Comparison of ENCODE assay signal across 8 mouse cellular contexts in genomic region chr19:47510473-47511293, GRCm38 (mm10). TPM values are rescaled to one million over a fixed set of nuclear protein-coding genes. Genes with fewer than 3 reads are reported as not detected.
DNase-seq lines count a peak whose midpoint lies in the region; ATAC-seq and TF ChIP-seq lines count a peak whose summit lies in the region.

No protein-coding gene starts in this region.

- DNase-seq in c-Kit-positive CD71-negative TER-119-negative erythroid progenitor cells, embryonic 14.5 days (ENCODE audit: low read depth): peak; percentile 56
- DNase-seq in kidney, postnatal 25 days: peak; percentile 49 to 79
- DNase-seq in thymus, postnatal 10 days (ENCODE audit: low spot score in 2 of 2): peak; percentile 57 to 60
- DNase-seq in gastrocnemius, postnatal 4 days (ENCODE audit: low spot score in 2 of 2): no peak
- DNase-seq in right cerebral cortex, postnatal 10 days (ENCODE audit: low spot score in 2 of 2): no peak

- WGBS in heart, embryonic 13.5 days: 39% methylated on average over 25 of the region's 25 CpGs

- peak overlapping the region; percentile 82 for H3K27ac ChIP-seq in heart, embryonic 13.5 days (replicated peaks)

- peak overlapping the region; percentile 57 for H3K9ac ChIP-seq in heart, embryonic 13.5 days

- peak overlapping the region; percentile 32 for H3K4me3 ChIP-seq in E14TG2a.4 (replicated peaks; ENCODE audit: low read length)
- H3K4me3 ChIP-seq in heart, embryonic 13.5 days: no peak overlapping the region

- H3K27me3 ChIP-seq in E14TG2a.4 (ENCODE audit: insufficient read depth, low read length): no peaks in the 10 kb centered on the region
- no peaks in the 10 kb centered on the region for H3K27me3 ChIP-seq in heart, embryonic 13.5 days (replicated peaks)

- no peaks in the 10 kb centered on the region for H3K9me3 ChIP-seq in E14TG2a.4 (ENCODE audit: low read length)
- no peaks in the 10 kb centered on the region for H3K9me3 ChIP-seq in heart, embryonic 13.5 days

- H3K36me3 ChIP-seq in E14TG2a.4 (ENCODE audit: insufficient read depth, low read length): peaks cover 65% of the 10 kb centered on the region
- peaks cover 44% of the 10 kb centered on the region for H3K36me3 ChIP-seq in heart, embryonic 13.5 days

- peaks cover 72% of the 10 kb centered on the region for H3K4me1 ChIP-seq in E14TG2a.4 (replicated peaks; ENCODE audit: low read depth, low read length)
- peaks cover 64% of the 10 kb centered on the region for H3K4me1 ChIP-seq in heart, embryonic 13.5 days

- H3K4me2 ChIP-seq in heart, embryonic 13.5 days: peak overlapping the region; percentile 32

- no peak for ATAC-seq in heart, embryonic 13.5 days (ENCODE audit: extremely low read depth, insufficient number of reproducible peaks, low FRiP score, low TSS enrichment)
- peak; percentile 8 for ATAC-seq in megakaryocyte, adult 5-6 weeks (ENCODE audit: poor library complexity, severe bottlenecking)

- TF ChIP-seq CTCF in E14TG2a.4 (conservative IDR thresholded peaks at IDR 0.05; ENCODE audit: low read length): no peak

RNA-seq across cellular contexts. Expression of gene Stn1, which starts 26.6 kb away (rescaled TPM):
- 36.6 and 37.3 TPM in 2 replicates for polyA plus RNA-seq in heart, embryonic 13.5 days (2015; fragmentation: Nextera tagmentation; extraction: Ambion mirVana)
- 44.2 and 46.2 TPM in 2 replicates for total RNA-seq in megakaryocyte, adult 5-6 weeks (2015)
- total RNA-seq in megakaryocyte, adult 5-6 weeks (2017): 39.2 and 44.9 TPM in 2 replicates
- total RNA-seq in gastrocnemius, postnatal 4 days (2021): 10 to 100 TPM; 19.9 to 23.7 TPM

RNA-seq across cellular contexts. Expression of gene Sh3pxd2a, which starts 46.5 kb away (rescaled TPM):
- 5.4 and 5.7 TPM in 2 replicates for polyA plus RNA-seq in heart, embryonic 13.5 days (2015; fragmentation: Nextera tagmentation; extraction: Ambion mirVana)
- total RNA-seq in megakaryocyte, adult 5-6 weeks (2015): 1.4 and 1.8 TPM in 2 replicates
- 1.1 and 1.3 TPM in 2 replicates for total RNA-seq in megakaryocyte, adult 5-6 weeks (2017)
- total RNA-seq in gastrocnemius, postnatal 4 days (2021): 100 to 1,000 TPM; 124 to 134 TPM

Comparison
In these comparisons a context has a peak if more than half of its experiments do, and no peak if none do; other contexts are left out.
1. DNase-seq: peak in c-Kit-positive CD71-negative TER-119-negative erythroid progenitor cells, embryonic 14.5 days (single experiment), kidney, postnatal 25 days (2 of 2) and thymus, postnatal 10 days (2 of 2); none in gastrocnemius, postnatal 4 days (0 of 2) and right cerebral cortex, postnatal 10 days (0 of 2).
2. RNA of gene Sh3pxd2a, which starts 46.5 kb away (total RNA-seq): 124 to 134 TPM in gastrocnemius, postnatal 4 days; 1.1 to 1.8 TPM in megakaryocyte, adult 5-6 weeks; every median in the first group is over 10 times any median in the second.